Mouse (Mus musculus) MEL (cell line): ENCODE results near the gene Dab2. TPM values are rescaled to one million over a fixed set of nuclear protein-coding genes. Genes with fewer than 3 reads are reported as not detected.

Experiments
- DNase-seq: peaks from one replicate; pipeline ENCODE4 v3.0.0; 2011; ENCODE audit warnings: low read depth, low spot score
- H3K27ac ChIP-seq: 2 replicates; pipeline ENCODE4 v1.5.1; 2012; ENCODE audit warnings: low read depth, mild to moderate bottlenecking, control low read depth, low read length, moderate library complexity; ENCODE audit not compliant: control insufficient read depth
- H3K27me3 ChIP-seq, 2 experiments: fragments of 150-350 bp in 1 of 2; sonication (generic) in 1 of 2; 2 replicates each; pipeline ENCODE4 v1.6.1; 2012; ENCODE audit warnings: low read length in 2 of 2, mild to moderate bottlenecking in 2 of 2, improper control_type of control experiment in 1 of 2, moderate library complexity in 1 of 2; ENCODE audit not compliant: insufficient read depth in 2 of 2, control insufficient read depth in 1 of 2
- H3K36me3 ChIP-seq, 2 experiments: 2 replicates each; pipeline ENCODE4 v1.6.1; 2012 to 2014; ENCODE audit warnings: low read length in 2 of 2, improper control_type of control experiment in 1 of 2, inconsistent platforms in 1 of 2, mild to moderate bottlenecking in 1 of 2; ENCODE audit not compliant: insufficient read depth in 2 of 2, control insufficient read depth in 1 of 2
- H3K4me1 ChIP-seq, 2 experiments: fragments of 150-350 bp in 1 of 2; sonication (generic) in 1 of 2; 2 replicates each; pipeline ENCODE4 v1.6.1; 2012; ENCODE audit warnings: low read length in 2 of 2, improper control_type of control experiment in 1 of 2, mild to moderate bottlenecking in 1 of 2; ENCODE audit not compliant: insufficient read depth in 2 of 2, control insufficient read depth in 1 of 2
- H3K4me3 ChIP-seq, 2 experiments: fragments of 150-350 bp in 1 of 2; sonication (generic) in 1 of 2; 2 replicates each; pipeline ENCODE4 v1.5.1; 2012; ENCODE audit warnings: low read depth in 2 of 2, low read length in 2 of 2, mild to moderate bottlenecking in 2 of 2, moderate library complexity in 2 of 2, control low read depth in 1 of 2, improper control_type of control experiment in 1 of 2; ENCODE audit not compliant: control insufficient read depth in 1 of 2, insufficient read depth in 1 of 2
- H3K79me2 ChIP-seq: 2 replicates; pipeline ENCODE4 v1.6.1; 2012; ENCODE audit warnings: mild to moderate bottlenecking, low read length, moderate library complexity; ENCODE audit not compliant: control insufficient read depth, poor library complexity, insufficient read depth
- H3K9ac ChIP-seq: 2 replicates; pipeline ENCODE4 v1.6.1; 2012; ENCODE audit warnings: low read depth, mild to moderate bottlenecking, control low read depth, low read length, moderate library complexity; ENCODE audit not compliant: control insufficient read depth, poor library complexity, severe bottlenecking
- H3K9me3 ChIP-seq: fragments of 150-350 bp; sonication (generic); replicated peaks from 2 replicates; pipeline ENCODE4 v1.6.1; 2012; ENCODE audit warnings: mild to moderate bottlenecking, low read length, improper control_type of control experiment, moderate library complexity; ENCODE audit not compliant: insufficient read depth
- CTCF ChIP-seq, 3 experiments: IDR thresholded peaks in 2 of 3; conservative IDR thresholded peaks in 1 of 3; 2 replicates each; pipeline ENCODE4 v1.5.1; 2011 to 2012; ENCODE audit warnings: low read length in 3 of 3, low read depth in 2 of 3, mild to moderate bottlenecking in 2 of 3, improper control_type of control experiment in 1 of 3, inconsistent platforms in 1 of 3, mixed read lengths in 1 of 3, moderate library complexity in 1 of 3; ENCODE audit not compliant: control insufficient read depth in 1 of 3, insufficient read depth in 1 of 3, poor library complexity in 1 of 3, severe bottlenecking in 1 of 3
- E2F4 ChIP-seq: IDR thresholded peaks from 2 replicates; pipeline ENCODE4 v1.6.1; 2011; ENCODE audit warnings: low read depth, low read length, improper control_type of control experiment, borderline replicate concordance
- ELF1 ChIP-seq: IDR thresholded peaks from 2 replicates; pipeline ENCODE4 v1.6.1; 2014; ENCODE audit warnings: low read depth, mild to moderate bottlenecking, inconsistent platforms, low read length, improper control_type of control experiment, moderate library complexity
- EP300 ChIP-seq, 2 experiments: IDR thresholded peaks; 2 replicates each; pipeline ENCODE4 v1.6.1; 2011; ENCODE audit warnings: improper control_type of control experiment in 2 of 2, low read length in 2 of 2, low read depth in 1 of 2, mild to moderate bottlenecking in 1 of 2
- ETS1 ChIP-seq: IDR thresholded peaks from 2 replicates; pipeline ENCODE4 v1.6.1; 2012; ENCODE audit warnings: low read depth, mild to moderate bottlenecking, inconsistent platforms, low read length, improper control_type of control experiment, moderate library complexity
- GABPA ChIP-seq: IDR thresholded peaks from 2 replicates; pipeline ENCODE4 v1.6.1; 2012; ENCODE audit warnings: low read depth, mild to moderate bottlenecking, inconsistent platforms, low read length, improper control_type of control experiment, moderate library complexity
- GATA1 ChIP-seq: IDR thresholded peaks from 2 replicates; pipeline ENCODE4 v1.6.1; 2011; ENCODE audit warnings: low read depth, low read length, improper control_type of control experiment
- KAT2A ChIP-seq: conservative IDR thresholded peaks from 2 replicates; pipeline ENCODE4 v1.6.1; 2012; ENCODE audit warnings: low read depth, low read length, improper control_type of control experiment, inconsistent platforms
- MAX ChIP-seq: IDR thresholded peaks from 2 replicates; pipeline ENCODE4 v1.6.1; 2011; ENCODE audit warnings: low read length, improper control_type of control experiment
- MYB ChIP-seq: IDR thresholded peaks from 2 replicates; pipeline ENCODE4 v1.6.1; 2011; ENCODE audit warnings: mild to moderate bottlenecking, low read depth, low read length, improper control_type of control experiment
- NELFE ChIP-seq: IDR thresholded peaks from 2 replicates; pipeline ENCODE4 v1.6.1; 2011; ENCODE audit warnings: low read depth, low read length, improper control_type of control experiment
- NRF1 ChIP-seq: IDR thresholded peaks from 2 replicates; pipeline ENCODE4 v1.6.1; 2014; ENCODE audit warnings: low read depth, mild to moderate bottlenecking, inconsistent platforms, low read length, improper control_type of control experiment, moderate library complexity; ENCODE audit not compliant: poor library complexity, insufficient read depth, severe bottlenecking
- POLR2A ChIP-seq, 2 experiments: IDR thresholded peaks; 2 replicates each; pipeline ENCODE4 v1.6.1; 2011 to 2012; ENCODE audit warnings: low read length in 2 of 2, mild to moderate bottlenecking in 2 of 2, control low read depth in 1 of 2, improper control_type of control experiment in 1 of 2, low read depth in 1 of 2, moderate library complexity in 1 of 2; ENCODE audit not compliant: control insufficient read depth in 1 of 2, insufficient read depth in 1 of 2, poor library complexity in 1 of 2
- RAD21 ChIP-seq: IDR thresholded peaks from 2 replicates; pipeline ENCODE4 v1.6.1; 2011; ENCODE audit warnings: mild to moderate bottlenecking, low read depth, low read length, improper control_type of control experiment
- RCOR1 ChIP-seq: IDR thresholded peaks from 2 replicates; pipeline ENCODE4 v1.6.1; 2012; ENCODE audit warnings: low read depth, mild to moderate bottlenecking, inconsistent platforms, low read length, improper control_type of control experiment
- SIN3A ChIP-seq: IDR thresholded peaks from 2 replicates; pipeline ENCODE4 v1.6.1; 2012; ENCODE audit warnings: low read length, improper control_type of control experiment, inconsistent platforms
- SMC3 ChIP-seq: IDR thresholded peaks from 2 replicates; pipeline ENCODE4 v1.6.1; 2011; ENCODE audit warnings: low read depth, low read length, improper control_type of control experiment
- TBP ChIP-seq: IDR thresholded peaks from 2 replicates; pipeline ENCODE4 v1.8.0; 2011; ENCODE audit warnings: low read depth, low read length, improper control_type of control experiment
- TCF12 ChIP-seq: IDR thresholded peaks from 2 replicates; pipeline ENCODE4 v1.6.1; 2014; ENCODE audit warnings: low read depth, mild to moderate bottlenecking, inconsistent platforms, low read length, improper control_type of control experiment, moderate library complexity
- UBTF ChIP-seq: IDR thresholded peaks from 2 replicates; pipeline ENCODE4 v1.6.1; 2012; ENCODE audit warnings: low read depth, mild to moderate bottlenecking, inconsistent platforms, low read length, improper control_type of control experiment, moderate library complexity, borderline replicate concordance; ENCODE audit not compliant: insufficient read depth
- USF2 ChIP-seq, 2 experiments: IDR thresholded peaks; 2 replicates each; pipeline ENCODE4 v1.6.1; 2011 to 2012; ENCODE audit warnings: improper control_type of control experiment in 2 of 2, low read length in 2 of 2, borderline replicate concordance in 1 of 2, inconsistent platforms in 1 of 2, low read depth in 1 of 2, mild to moderate bottlenecking in 1 of 2; ENCODE audit not compliant: insufficient read depth in 1 of 2
- ZC3H11A ChIP-seq: IDR thresholded peaks from 2 replicates; pipeline ENCODE4 v1.6.1; 2012; ENCODE audit warnings: low read depth, mild to moderate bottlenecking, inconsistent platforms, low read length, improper control_type of control experiment
- polyA plus RNA-seq, 2 experiments: library from polyadenylated mRNA; stranded (reverse) in 1 of 2; unstranded in 1 of 2; fragments of >175 nt in 1 of 2; fragments of >200 nt in 1 of 2; gene quantifications; 2 replicates each; pipeline versions ENCODE4 v1.2.1 to v1.2.4; 2012; ENCODE audit warnings: low replicate concordance in 2 of 2, low read depth in 1 of 2; ENCODE audit not compliant: insufficient read length in 2 of 2, insufficient read depth in 1 of 2, missing spikeins in 1 of 2
- total RNA-seq: library from RNA; depleted of rRNA; stranded (reverse); fragments of 300-350 nt; gene quantifications from 2 replicates; pipeline ENCODE4 v1.2.3, GENCODE M21; 2012

The Dab2 gene
- total and polyA plus RNA-seq, 3 experiments = not detected

GRCm38 (mm10) chr15:6444452-6444851, 144.9 kb downstream of the Dab2 start:
- Histone ChIP-seq H3K36me3 (no peaks in the 10 kb centered on the region), H3K79me2 (no peaks in the 10 kb centered on the region), H3K9ac (no peak overlapping the region), H3K27me3 (peaks cover 5 to 6% of the 10 kb centered on the region in 2 experiments), H3K4me1 (no peaks in the 10 kb centered on the region), H3K9me3 (no peaks in the 10 kb centered on the region), H3K27ac (no peak overlapping the region), H3K4me3 (no peak overlapping the region)
- TF ChIP-seq MAX (no peak), TBP (no peak), RCOR1 (no peak)
- DNase-seq = no peak

- DNase-seq = no peak
- TF ChIP-seq NRF1 (no peak), ELF1 (no peak), NELFE (no peak), E2F4 (no peak), MYB (no peak), CTCF (IDR thresholded peaks at IDR 0.05 in 2 of 3, conservative IDR thresholded peaks at IDR 0.05 in 1 of 3; ENCODE audit: control insufficient read depth in 1 of 3, insufficient read depth in 1 of 3, low read depth in 2 of 3, low read length in 3 of 3, poor library complexity in 1 of 3, severe bottlenecking in 1 of 3) (no peak), GABPA (no peak), KAT2A (no peak), EP300 (IDR thresholded peaks at IDR 0.05; ENCODE audit: low read depth in 1 of 2, low read length in 2 of 2) (no peak), USF2 (IDR thresholded peaks at IDR 0.05; ENCODE audit: borderline replicate concordance in 1 of 2, insufficient read depth in 1 of 2, low read depth in 1 of 2, low read length in 2 of 2) (no peak), RAD21 (no peak), ETS1 (no peak), ZC3H11A (no peak), GATA1 (no peak), SIN3A (no peak), SMC3 (no peak), TCF12 (no peak), UBTF (no peak), POLR2A (IDR thresholded peaks at IDR 0.05; ENCODE audit: control insufficient read depth in 1 of 2, insufficient read depth in 1 of 2, low read depth in 1 of 2, low read length in 2 of 2, poor library complexity in 1 of 2) (no peak)
- Histone ChIP-seq H3K79me2 (no peaks in the 10 kb centered on the region), H3K9me3 (no peaks in the 10 kb centered on the region), H3K9ac (no peak within 1 kb of the TSS), H3K27me3 (peaks cover 5 to 6% of the 10 kb centered on the region in 2 experiments), H3K4me3 (no peak within 1 kb of the TSS), H3K27ac (no peak within 1 kb of the TSS), H3K36me3 (no peaks in the 10 kb centered on the region), H3K4me1 (no peaks in the 10 kb centered on the region)
These were observed 145.5 kb downstream of the Dab2 start, which contains the start of gene C9 for GRCm38 (mm10) chr15:6445135-6445534. C9 (plus strand) TSS chr15:6445327.
